Mouse (Mus musculus): ENCODE measurements around the gene Gm28308. TPM values are rescaled to one million over a fixed set of nuclear protein-coding genes. Genes with fewer than 3 reads are reported as not detected.

Gm28308 gene
- polyA plus RNA-seq, 1 experiment from 2014 or later = not detected

GRCm38 (mm10) chr6:52208868-52209684, 4.1 kb downstream of the Gm28308 start:
- Histone ChIP-seq H3K27me3 (replicated peaks; ENCODE audit: control insufficient read depth, insufficient read depth, low read length) (peaks cover 59% of the 10 kb centered on the region), H3K9ac (ENCODE audit: low read depth, low read length) (peak overlapping the region; percentile 37), H3K4me3 (ENCODE audit: low read length) (peak overlapping the region; percentile 33), H3K27ac (ENCODE audit: low read depth, low read length) (peak overlapping the region; percentile 52), H3K4me2 (ENCODE audit: low read length) (peak overlapping the region; percentile 52), H3K9me3 (ENCODE audit: control insufficient read depth, low read length) (no peaks in the 10 kb centered on the region), H3K4me1 (ENCODE audit: control insufficient read depth, insufficient read depth, low read depth, low read length) (no peaks in the 10 kb centered on the region; the same call in 1 of the 2 replicates), H3K36me3 (ENCODE audit: control insufficient read depth, insufficient read depth, low read length) (no peaks in the 10 kb centered on the region)
- WGBS = 7% methylated on average over 18 of the region's 18 CpGs
- 0 out of 2 replicates have a peak, but pooled peaks have one; percentile 10 for ATAC-seq

GRCm38 (mm10) chr6:52208072-52208867, 4.9 kb downstream of the Gm28308 start, which contains the start of gene Hoxa6:
Gene Hoxa6, minus strand, starts transcription at chr6:52208722.
- 1% methylated on average over 47 of the region's 47 CpGs for WGBS
- no peaks in the 10 kb centered on the region; the same call in 1 of the 2 replicates for H3K4me1 ChIP-seq (ENCODE audit: control insufficient read depth, insufficient read depth, low read depth, low read length)
- peak within 1 kb of the TSS; percentile 52 for H3K27ac ChIP-seq (ENCODE audit: low read depth, low read length)
- H3K9me3 ChIP-seq (ENCODE audit: control insufficient read depth, low read length) = no peaks in the 10 kb centered on the region
- H3K27me3 ChIP-seq (replicated peaks; ENCODE audit: control insufficient read depth, insufficient read depth, low read length) = peaks cover 53% of the 10 kb centered on the region
- ATAC-seq = no peak
- peak within 1 kb of the TSS; percentile 33 for H3K4me3 ChIP-seq (ENCODE audit: low read length)
- H3K9ac ChIP-seq (ENCODE audit: low read depth, low read length) = peak within 1 kb of the TSS; percentile 37
- no peaks in the 10 kb centered on the region for H3K36me3 ChIP-seq (ENCODE audit: control insufficient read depth, insufficient read depth, low read length)
- peak within 1 kb of the TSS; percentile 52 for H3K4me2 ChIP-seq (ENCODE audit: low read length)

GRCm38 (mm10) chr6:52207684-52207976, 5.5 kb downstream of the Gm28308 start:
- Histone ChIP-seq H3K27ac (ENCODE audit: low read depth, low read length) (no peak overlapping the region), H3K4me1 (ENCODE audit: control insufficient read depth, insufficient read depth, low read depth, low read length) (no peaks in the 10 kb centered on the region; the same call in 1 of the 2 replicates), H3K27me3 (replicated peaks; ENCODE audit: control insufficient read depth, insufficient read depth, low read length) (peaks cover 48% of the 10 kb centered on the region), H3K9me3 (ENCODE audit: control insufficient read depth, low read length) (no peaks in the 10 kb centered on the region), H3K36me3 (ENCODE audit: control insufficient read depth, insufficient read depth, low read length) (no peaks in the 10 kb centered on the region), H3K4me2 (ENCODE audit: low read length) (peak overlapping the region; percentile 47), H3K9ac (ENCODE audit: low read depth, low read length) (no peak overlapping the region), H3K4me3 (ENCODE audit: low read length) (no peak overlapping the region)
- no peak for ATAC-seq

- H3K4me3 ChIP-seq (ENCODE audit: low read length) = peak overlapping the region; percentile 2; the same call in 1 of the 2 replicates
- no peaks in the 10 kb centered on the region for H3K9me3 ChIP-seq (ENCODE audit: control insufficient read depth, low read length)
- no peak overlapping the region for H3K27ac ChIP-seq (ENCODE audit: low read depth, low read length)
- WGBS = 5% methylated on average over 4 of the region's 4 CpGs
- no peaks in the 10 kb centered on the region; the same call in 1 of the 2 replicates for H3K4me1 ChIP-seq (ENCODE audit: control insufficient read depth, insufficient read depth, low read depth, low read length)
- no peak for ATAC-seq
- peaks cover 44% of the 10 kb centered on the region for H3K27me3 ChIP-seq (replicated peaks; ENCODE audit: control insufficient read depth, insufficient read depth, low read length)
- no peak overlapping the region for H3K9ac ChIP-seq (ENCODE audit: low read depth, low read length)
- H3K36me3 ChIP-seq (ENCODE audit: control insufficient read depth, insufficient read depth, low read length) = no peaks in the 10 kb centered on the region
- H3K4me2 ChIP-seq (ENCODE audit: low read length) = peak overlapping the region; percentile 47
Observed at GRCm38 (mm10) chr6:52206882-52207683, 6.1 kb downstream of the Gm28308 start.

GRCm38 (mm10) chr6:52205638-52206621, 7.2 kb downstream of the Gm28308 start:
- H3K27me3 ChIP-seq (replicated peaks; ENCODE audit: control insufficient read depth, insufficient read depth, low read length) = peaks cover 38% of the 10 kb centered on the region
- no peaks in the 10 kb centered on the region for H3K9me3 ChIP-seq (ENCODE audit: control insufficient read depth, low read length)
- ATAC-seq = no peak
- peak overlapping the region; percentile 47 for H3K4me2 ChIP-seq (ENCODE audit: low read length)
- peak overlapping the region; percentile 22; the same call in 1 of the 2 replicates for H3K4me3 ChIP-seq (ENCODE audit: low read length)
- no peaks in the 10 kb centered on the region for H3K4me1 ChIP-seq (ENCODE audit: control insufficient read depth, insufficient read depth, low read depth, low read length)
- H3K9ac ChIP-seq (ENCODE audit: low read depth, low read length) = peak overlapping the region; percentile 51; the same call in 1 of the 2 replicates
- no peaks in the 10 kb centered on the region for H3K36me3 ChIP-seq (ENCODE audit: control insufficient read depth, insufficient read depth, low read length)
- WGBS = 2% methylated on average over 55 of the region's 55 CpGs
- peak overlapping the region; percentile 73 for H3K27ac ChIP-seq (ENCODE audit: low read depth, low read length)

- no peak overlapping the region for H3K4me3 ChIP-seq (ENCODE audit: low read length)
- H3K27ac ChIP-seq (ENCODE audit: low read depth, low read length) = peak overlapping the region; percentile 73
- no peak for ATAC-seq
- H3K9me3 ChIP-seq (ENCODE audit: control insufficient read depth, low read length) = no peaks in the 10 kb centered on the region
- peaks cover 42% of the 10 kb centered on the region for H3K27me3 ChIP-seq (replicated peaks; ENCODE audit: control insufficient read depth, insufficient read depth, low read length)
- WGBS = 6% methylated on average over 14 of the region's 14 CpGs
- H3K9ac ChIP-seq (ENCODE audit: low read depth, low read length) = no peak overlapping the region
- peak overlapping the region; percentile 47 for H3K4me2 ChIP-seq (ENCODE audit: low read length)
- H3K36me3 ChIP-seq (ENCODE audit: control insufficient read depth, insufficient read depth, low read length) = no peaks in the 10 kb centered on the region
- no peaks in the 10 kb centered on the region for H3K4me1 ChIP-seq (ENCODE audit: control insufficient read depth, insufficient read depth, low read depth, low read length)
Observed at GRCm38 (mm10) chr6:52205221-52205620, 7.9 kb downstream of the Gm28308 start.

- Histone ChIP-seq H3K4me1 (ENCODE audit: control insufficient read depth, insufficient read depth, low read depth, low read length) (no peaks in the 10 kb centered on the region), H3K9me3 (ENCODE audit: control insufficient read depth, low read length) (no peaks in the 10 kb centered on the region), H3K4me2 (ENCODE audit: low read length) (peak within 1 kb of the TSS; percentile 48), H3K9ac (ENCODE audit: low read depth, low read length) (peak within 1 kb of the TSS; percentile 68), H3K27ac (ENCODE audit: low read depth, low read length) (peak within 1 kb of the TSS; percentile 88), H3K4me3 (ENCODE audit: low read length) (peak within 1 kb of the TSS; percentile 48), H3K27me3 (replicated peaks; ENCODE audit: control insufficient read depth, insufficient read depth, low read length) (peaks cover 41% of the 10 kb centered on the region), H3K36me3 (ENCODE audit: control insufficient read depth, insufficient read depth, low read length) (no peaks in the 10 kb centered on the region)
- under 1% methylated on average over 65 of the region's 65 CpGs for whole genome bisulfite sequencing
- ATAC-seq = peak; percentile 78
Observed at GRCm38 (mm10) chr6:52204050-52204752, 8.9 kb downstream of the Gm28308 start, which contains the start of gene Hoxa5. Gene Hoxa5, minus strand, starts transcription at chr6:52204587.

Measured in hindbrain, embryonic 16.5 days (tissue).